11 mouse cellular contexts compared by ENCODE assay signal in the genomic region with DNA sequence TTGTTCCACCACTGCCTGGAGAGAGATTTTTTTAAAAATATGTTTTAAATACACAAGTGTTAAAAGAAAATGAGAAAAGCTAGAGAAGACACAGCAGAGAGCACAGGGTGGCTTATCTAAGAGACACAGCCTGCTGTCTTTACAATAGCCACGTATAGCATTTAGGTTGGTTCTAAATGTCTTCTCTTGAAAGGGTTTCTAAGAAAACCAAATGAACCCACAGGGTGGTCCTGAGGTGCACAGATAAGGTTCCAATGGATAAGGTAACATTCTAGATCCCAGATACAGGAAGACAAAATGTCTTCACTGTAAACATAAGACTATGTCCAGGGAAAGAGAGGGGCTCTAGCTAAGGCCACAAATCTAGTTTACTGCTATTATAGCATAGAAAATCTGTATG. TPM values are rescaled to one million over a fixed set of nuclear protein-coding genes. Genes with fewer than 3 reads are reported as not detected.
A peak's percentile ranks its signal among the peaks of the same experiment; 100 is the strongest.
DNase-seq lines count a peak whose midpoint lies in the region; ATAC-seq lines count a peak whose summit lies in the region.
"Had no signal": no experiment of that assay in that cellular context is flagged by ENCODE, and none has a peak within 500 bp of the region (broad histone marks: within the 10 kb centered on the region; RNA-seq: fewer than 3 reads in every experiment).

No protein-coding gene starts in this region.

- no peak for ATAC-seq in heart, embryonic 13.5 days (ENCODE audit: extremely low read depth, insufficient number of reproducible peaks, low FRiP score, low TSS enrichment)
- ATAC-seq in lung, embryonic 16.5 days (ENCODE audit: low read depth), result no peak
- ATAC-seq in intestine, embryonic 15.5 days, result no peak
- ATAC-seq in stomach, embryonic 14.5 days (ENCODE audit: insufficient number of reproducible peaks, insufficient read depth, low FRiP score, low read depth), result no peak

- H3K4me3 ChIP-seq in heart, embryonic 13.5 days, result no peak overlapping the region
- no peak overlapping the region for H3K4me3 ChIP-seq in lung, embryonic 16.5 days (ENCODE audit: low read length)
- no peak overlapping the region for H3K4me3 ChIP-seq in intestine, embryonic 15.5 days (replicated peaks)
- H3K4me3 ChIP-seq in stomach, embryonic 14.5 days (ENCODE audit: low read depth, low read length), result no peak overlapping the region
- H3K4me3 ChIP-seq: midbrain, embryonic 10.5 days had no signal

- peaks cover 27% of the 10 kb centered on the region for H3K4me1 ChIP-seq in heart, embryonic 13.5 days
- peaks cover 17% of the 10 kb centered on the region for H3K4me1 ChIP-seq in lung, embryonic 16.5 days (replicated peaks; ENCODE audit: control insufficient read depth, insufficient read depth, low read length)
- H3K4me1 ChIP-seq in intestine, embryonic 15.5 days (replicated peaks), result peaks cover 11% of the 10 kb centered on the region
- peaks cover 7% of the 10 kb centered on the region; the same call in 1 of the 2 replicates for H3K4me1 ChIP-seq in stomach, embryonic 14.5 days (ENCODE audit: control insufficient read depth, insufficient read depth, low read length)

- no peak for DNase-seq in heart, postnatal 4 days
- no peak for DNase-seq in lung, postnatal 25 days (ENCODE audit: low spot score)
- no peak for DNase-seq in frontal cortex, postnatal 14 days (ENCODE audit: low spot score in 2 of 2)
- no peak for DNase-seq in layer of hippocampus, adult 9-10 months (ENCODE audit: low spot score)
- DNase-seq: gastrocnemius, postnatal 36 days; kidney, adult 18-20 months had no signal

- no peak overlapping the region for H3K9ac ChIP-seq in heart, embryonic 13.5 days
- H3K9ac ChIP-seq in lung, embryonic 16.5 days (ENCODE audit: low read length), result no peak overlapping the region
- no peak overlapping the region for H3K9ac ChIP-seq in intestine, embryonic 15.5 days
- H3K9ac ChIP-seq in stomach, embryonic 14.5 days (replicated peaks; ENCODE audit: low read depth, low read length), result no peak overlapping the region

- H3K27ac ChIP-seq in heart, embryonic 13.5 days (replicated peaks), result peak overlapping the region; percentile 89
- H3K27ac ChIP-seq in lung, embryonic 16.5 days (ENCODE audit: low read length), result peak overlapping the region; percentile 96
- peak overlapping the region; percentile 89; the same call in 1 of the 2 replicates for H3K27ac ChIP-seq in intestine, embryonic 15.5 days
- peak overlapping the region; percentile 82; the same call in 1 of the 2 replicates for H3K27ac ChIP-seq in stomach, embryonic 14.5 days (ENCODE audit: low read length)
- H3K27ac ChIP-seq: midbrain, embryonic 10.5 days had no signal

- peak overlapping the region; percentile 42; the same call in 1 of the 2 replicates for H3K4me2 ChIP-seq in heart, embryonic 13.5 days
- no peak overlapping the region; the same call in 1 of the 2 replicates for H3K4me2 ChIP-seq in lung, embryonic 16.5 days (ENCODE audit: low read depth, low read length)
- no peak overlapping the region for H3K4me2 ChIP-seq in intestine, embryonic 15.5 days (replicated peaks)
- no peak overlapping the region for H3K4me2 ChIP-seq in stomach, embryonic 14.5 days (replicated peaks; ENCODE audit: low read depth, low read length)

- no peaks in the 10 kb centered on the region for H3K36me3 ChIP-seq in heart, embryonic 13.5 days
- H3K36me3 ChIP-seq in lung, embryonic 16.5 days (ENCODE audit: control insufficient read depth, insufficient read depth, low read length), result no peaks in the 10 kb centered on the region
- H3K36me3 ChIP-seq in intestine, embryonic 15.5 days, result no peaks in the 10 kb centered on the region
- no peaks in the 10 kb centered on the region for H3K36me3 ChIP-seq in stomach, embryonic 14.5 days (ENCODE audit: control insufficient read depth, insufficient read depth, low read length)
- H3K36me3 ChIP-seq: midbrain, embryonic 10.5 days had no signal

- no peaks in the 10 kb centered on the region for H3K9me3 ChIP-seq in heart, embryonic 13.5 days
- H3K9me3 ChIP-seq in lung, embryonic 16.5 days (ENCODE audit: control insufficient read depth, low read length), result no peaks in the 10 kb centered on the region
- H3K9me3 ChIP-seq in intestine, embryonic 15.5 days, result no peaks in the 10 kb centered on the region
- no peaks in the 10 kb centered on the region for H3K9me3 ChIP-seq in stomach, embryonic 14.5 days (ENCODE audit: control insufficient read depth, low read depth, low read length)
- H3K9me3 ChIP-seq: midbrain, embryonic 10.5 days had no signal

- 60% methylated on average over 1 of the region's 1 CpGs for WGBS in heart, embryonic 13.5 days
- WGBS in lung, embryonic 16.5 days, result 56% methylated on average over 1 of the region's 1 CpGs
- 85% methylated on average over 1 of the region's 1 CpGs for WGBS in intestine, embryonic 15.5 days
- 70% methylated on average over 1 of the region's 1 CpGs for WGBS in stomach, embryonic 14.5 days

- no peaks in the 10 kb centered on the region for H3K27me3 ChIP-seq in heart, embryonic 13.5 days (replicated peaks)
- H3K27me3 ChIP-seq in lung, embryonic 16.5 days (ENCODE audit: control insufficient read depth, insufficient read depth, low read depth, low read length), result no peaks in the 10 kb centered on the region
- no peaks in the 10 kb centered on the region for H3K27me3 ChIP-seq in intestine, embryonic 15.5 days (replicated peaks)
- no peaks in the 10 kb centered on the region for H3K27me3 ChIP-seq in stomach, embryonic 14.5 days (ENCODE audit: control insufficient read depth, insufficient read depth, low read length)

RNA-seq across cellular contexts. Expression of gene Fth1, which starts 25.0 kb away (rescaled TPM):
- polyA plus RNA-seq in heart, embryonic 13.5 days (2015; fragmentation: Nextera tagmentation; extraction: Ambion mirVana), result 2,189 and 2,554 TPM in 2 replicates
- total RNA-seq in heart, postnatal 4 days (2021), result 1,000 to 10,000 TPM; 1,376 to 1,487 TPM
- polyA plus RNA-seq in lung, embryonic 16.5 days (2015; fragmentation: Nextera tagmentation; extraction: Ambion mirVana), result 1,957 and 1,991 TPM in 2 replicates
- polyA plus RNA-seq in intestine, embryonic 15.5 days (2015; fragmentation: Nextera tagmentation; extraction: Ambion mirVana), result 1,893 and 1,941 TPM in 2 replicates
- 1,491 and 1,524 TPM in 2 replicates for polyA plus RNA-seq in stomach, embryonic 14.5 days (2014; fragmentation: Nextera tagmentation; extraction: Ambion mirVana)

RNA-seq across cellular contexts. Expression of gene Best1, which starts 46.0 kb away (rescaled TPM):
- polyA plus RNA-seq in heart, embryonic 13.5 days (2015; fragmentation: Nextera tagmentation; extraction: Ambion mirVana), result 0.23 and 0.27 TPM in 2 replicates
- total RNA-seq in heart, postnatal 4 days (2021), result not detected
- polyA plus RNA-seq in lung, embryonic 16.5 days (2015; fragmentation: Nextera tagmentation; extraction: Ambion mirVana), result 1.1 and 1.4 TPM in 2 replicates
- polyA plus RNA-seq in intestine, embryonic 15.5 days (2015; fragmentation: Nextera tagmentation; extraction: Ambion mirVana), result 0.50 and 0.58 TPM in 2 replicates
- polyA plus RNA-seq in stomach, embryonic 14.5 days (2014; fragmentation: Nextera tagmentation; extraction: Ambion mirVana), result 0.35 and 0.72 TPM in 2 replicates

RNA-seq across cellular contexts. Expression of gene Rab3il1, which starts 46.0 kb away (rescaled TPM):
- 32.5 and 36.7 TPM in 2 replicates for polyA plus RNA-seq in heart, embryonic 13.5 days (2015; fragmentation: Nextera tagmentation; extraction: Ambion mirVana)
- 10 to 100 TPM; 12.2 to 12.5 TPM for total RNA-seq in heart, postnatal 4 days (2021)
- polyA plus RNA-seq in lung, embryonic 16.5 days (2015; fragmentation: Nextera tagmentation; extraction: Ambion mirVana), result 30.3 and 33.0 TPM in 2 replicates
- 34.7 and 35.0 TPM in 2 replicates for polyA plus RNA-seq in intestine, embryonic 15.5 days (2015; fragmentation: Nextera tagmentation; extraction: Ambion mirVana)
- polyA plus RNA-seq in stomach, embryonic 14.5 days (2014; fragmentation: Nextera tagmentation; extraction: Ambion mirVana), result 26.0 and 28.6 TPM in 2 replicates

RNA-seq across cellular contexts. Expression of gene Incenp, which starts 56.1 kb away (rescaled TPM):
- polyA plus RNA-seq in heart, embryonic 13.5 days (2015; fragmentation: Nextera tagmentation; extraction: Ambion mirVana), result 68.6 and 69.4 TPM in 2 replicates
- 10 to 100 TPM; 66.8 to 68.2 TPM for total RNA-seq in heart, postnatal 4 days (2021)
- 99.7 and 108 TPM in 2 replicates for polyA plus RNA-seq in lung, embryonic 16.5 days (2015; fragmentation: Nextera tagmentation; extraction: Ambion mirVana)
- polyA plus RNA-seq in intestine, embryonic 15.5 days (2015; fragmentation: Nextera tagmentation; extraction: Ambion mirVana), result 87.6 and 88.9 TPM in 2 replicates
- 84.9 and 86.6 TPM in 2 replicates for polyA plus RNA-seq in stomach, embryonic 14.5 days (2014; fragmentation: Nextera tagmentation; extraction: Ambion mirVana)
